Mouse (Mus musculus): ENCODE results near the gene Sphk2. TPM values are rescaled to one million over a fixed set of nuclear protein-coding genes. Genes with fewer than 3 reads are reported as not detected.

The Sphk2 gene
- polyA plus RNA-seq, 1 experiment from 2014 or later = 25.1 TPM

DNA sequence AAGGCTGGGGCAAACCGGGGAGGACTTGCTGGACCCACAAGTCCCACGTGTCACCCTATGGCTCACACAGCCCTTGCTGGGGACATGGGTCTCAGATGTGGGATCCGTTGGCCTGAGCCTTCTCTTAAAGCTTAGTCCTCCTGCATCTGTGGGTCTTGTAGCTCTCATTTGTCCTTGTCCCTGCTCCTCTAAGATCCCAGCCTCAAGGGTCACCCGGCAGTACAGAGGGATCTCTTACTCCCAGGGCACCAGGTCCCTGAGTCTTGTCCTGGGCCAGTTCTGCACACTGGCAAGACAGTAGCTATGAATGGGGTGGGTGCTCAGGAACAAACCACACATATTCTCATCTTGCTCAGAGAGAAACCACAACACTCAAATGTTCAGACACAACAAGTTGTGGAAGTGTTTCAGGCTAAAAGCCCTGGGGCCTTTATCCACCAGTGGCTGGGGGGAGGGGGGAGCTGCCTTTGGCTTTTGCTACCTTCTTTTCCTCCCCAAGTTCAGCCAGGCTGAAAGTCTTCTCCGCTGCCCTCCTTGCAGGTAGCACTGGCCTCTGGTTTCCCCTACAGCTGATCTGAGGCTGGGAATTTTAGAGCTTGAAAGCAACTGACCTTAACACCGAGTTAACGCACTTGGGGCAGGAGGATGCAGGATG, 34.3 kb downstream of the Sphk2 start, which contains the start of gene Ntn5:
Ntn5 (plus strand) TSS at position 627 of the 655 bp plus-strand sequence.
- Histone ChIP-seq H3K36me3 (no peaks in the 10 kb centered on the region), H3K4me2 (no peak within 1 kb of the TSS; the same call in 1 of the 2 replicates), H3K4me1 (replicated peaks) (peaks cover 31% of the 10 kb centered on the region), H3K4me3 (no peak within 1 kb of the TSS), H3K9me3 (no peaks in the 10 kb centered on the region), H3K27ac (replicated peaks) (no peak within 1 kb of the TSS), H3K27me3 (no peaks in the 10 kb centered on the region), H3K9ac (peak within 1 kb of the TSS; percentile 43; the same call in 1 of the 2 replicates)
- 77% methylated on average over 7 of the region's 7 CpGs for WGBS
- ATAC-seq (ENCODE audit: low read depth) = no peak

GRCm38 (mm10) chr7:45682144-45683126, 35.4 kb downstream of the Sphk2 start:
- Histone ChIP-seq H3K36me3 (no peaks in the 10 kb centered on the region), H3K4me1 (replicated peaks) (peaks cover 31% of the 10 kb centered on the region), H3K4me2 (peak overlapping the region; percentile 40), H3K27me3 (no peaks in the 10 kb centered on the region), H3K9ac (peak overlapping the region; percentile 43; the same call in 1 of the 2 replicates), H3K9me3 (no peaks in the 10 kb centered on the region), H3K27ac (replicated peaks) (peak overlapping the region; percentile 35; the same call in 1 of the 2 replicates), H3K4me3 (no peak overlapping the region)
- WGBS = 31% methylated on average over 14 of the region's 14 CpGs
- ATAC-seq (ENCODE audit: low read depth) = peak; percentile 82

DNA sequence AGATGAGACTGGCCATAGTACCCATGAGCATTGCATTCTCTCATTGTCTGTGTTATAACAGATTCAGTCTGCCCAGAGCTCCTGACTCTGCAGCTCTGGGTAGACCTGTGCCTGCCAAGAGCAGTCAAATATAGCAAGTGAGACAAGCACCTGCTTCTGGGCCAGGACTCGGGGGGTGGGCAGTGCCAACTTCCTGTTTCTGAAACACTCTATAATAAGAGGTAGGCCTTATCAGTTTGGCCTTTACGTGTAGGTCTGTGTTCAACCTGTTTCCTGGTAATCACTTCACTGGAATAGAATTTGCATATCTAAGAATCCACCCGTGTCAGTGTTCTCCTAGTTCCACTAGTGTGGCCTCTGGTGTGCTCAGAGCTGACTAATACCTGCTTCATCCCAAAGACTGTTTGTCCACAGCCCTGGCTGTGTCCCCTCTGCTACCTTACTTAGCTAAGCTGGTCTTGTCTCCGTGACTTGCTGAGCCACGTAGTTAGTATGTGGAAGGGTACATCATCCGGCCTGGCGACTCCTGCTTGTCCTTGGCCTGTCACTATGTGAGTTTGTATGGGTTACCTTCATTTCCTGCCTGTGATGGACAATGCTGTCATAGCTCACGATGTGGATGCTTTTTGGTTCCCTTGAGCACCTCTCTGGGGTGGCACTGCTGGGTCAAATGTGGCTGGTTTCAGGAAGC, 36.6 kb downstream of the Sphk2 start:
- H3K9ac ChIP-seq = no peak overlapping the region
- H3K4me1 ChIP-seq (replicated peaks) = peaks cover 19% of the 10 kb centered on the region
- ATAC-seq (ENCODE audit: low read depth) = no peak
- no peak overlapping the region for H3K27ac ChIP-seq (replicated peaks)
- WGBS = 85% methylated on average over 8 of the region's 8 CpGs
- no peaks in the 10 kb centered on the region for H3K27me3 ChIP-seq
- no peaks in the 10 kb centered on the region for H3K36me3 ChIP-seq
- no peak overlapping the region for H3K4me2 ChIP-seq
- H3K9me3 ChIP-seq = no peaks in the 10 kb centered on the region
- no peak overlapping the region for H3K4me3 ChIP-seq

- no peak overlapping the region for H3K9ac ChIP-seq
- peaks cover 11% of the 10 kb centered on the region; the same call in 1 of the 2 replicates for H3K4me1 ChIP-seq (replicated peaks)
- 72% methylated on average over 14 of the region's 14 CpGs for WGBS
- no peaks in the 10 kb centered on the region for H3K27me3 ChIP-seq
- no peaks in the 10 kb centered on the region for H3K36me3 ChIP-seq
- H3K27ac ChIP-seq (replicated peaks) = no peak overlapping the region
- no peak overlapping the region for H3K4me2 ChIP-seq
- no peak overlapping the region for H3K4me3 ChIP-seq
- no peaks in the 10 kb centered on the region for H3K9me3 ChIP-seq
- no peak for ATAC-seq (ENCODE audit: low read depth)
Observed at GRCm38 (mm10) chr7:45679966-45680621, 37.7 kb downstream of the Sphk2 start.

- H3K4me3 ChIP-seq = no peak overlapping the region
- no peak overlapping the region for H3K27ac ChIP-seq (replicated peaks)
- no peaks in the 10 kb centered on the region for H3K27me3 ChIP-seq
- WGBS = 92% methylated on average over 14 of the region's 14 CpGs
- no peak overlapping the region for H3K9ac ChIP-seq
- no peaks in the 10 kb centered on the region for H3K36me3 ChIP-seq
- H3K9me3 ChIP-seq = no peaks in the 10 kb centered on the region
- ATAC-seq (ENCODE audit: low read depth) = no peak
- peaks cover 11% of the 10 kb centered on the region; the same call in 1 of the 2 replicates for H3K4me1 ChIP-seq (replicated peaks)
- no peak overlapping the region for H3K4me2 ChIP-seq
Observed at GRCm38 (mm10) chr7:45678513-45678912, 39.3 kb downstream of the Sphk2 start.

DNA sequence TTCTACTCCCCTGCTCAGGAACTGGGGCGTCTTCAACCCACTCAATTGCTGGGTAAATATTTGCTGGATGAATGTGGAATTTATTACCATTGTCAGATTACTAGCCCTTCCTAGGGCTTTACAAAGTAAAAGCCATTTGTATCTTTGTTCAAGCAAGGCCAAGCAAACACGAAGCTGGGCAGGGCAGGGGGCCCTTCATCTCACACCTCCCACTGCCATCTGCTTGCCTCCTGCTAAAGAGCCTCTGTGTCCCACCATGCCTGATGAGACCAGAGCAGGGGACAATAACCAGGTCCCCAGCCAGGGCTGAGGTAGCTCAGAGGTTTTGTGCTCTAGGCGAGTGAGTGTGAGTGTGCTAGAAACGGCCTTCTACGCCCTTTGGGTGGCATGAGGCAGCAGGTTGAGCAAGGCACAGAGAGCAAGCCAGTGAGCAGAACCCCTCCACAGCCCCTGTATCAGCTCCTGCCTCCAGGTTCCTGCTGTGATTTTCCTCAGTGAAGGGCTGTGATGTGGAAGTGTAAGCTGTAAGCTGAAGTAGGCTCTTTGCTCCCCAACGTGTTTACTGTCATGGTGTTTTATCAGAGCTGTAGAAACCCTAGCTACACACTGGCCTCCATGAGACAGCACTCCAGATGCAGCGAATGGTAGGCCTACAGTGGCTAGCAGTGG, 40.0 kb downstream of the Sphk2 start:
- H3K4me3 ChIP-seq = no peak overlapping the region
- H3K9me3 ChIP-seq = no peaks in the 10 kb centered on the region
- no peaks in the 10 kb centered on the region for H3K36me3 ChIP-seq
- no peak overlapping the region for H3K4me2 ChIP-seq
- no peaks in the 10 kb centered on the region for H3K27me3 ChIP-seq
- H3K9ac ChIP-seq = no peak overlapping the region
- peaks cover 7% of the 10 kb centered on the region; the same call in 1 of the 2 replicates for H3K4me1 ChIP-seq (replicated peaks)
- 72% methylated on average over 7 of the region's 7 CpGs for WGBS
- ATAC-seq (ENCODE audit: low read depth) = no peak
- H3K27ac ChIP-seq (replicated peaks) = no peak overlapping the region

DNA sequence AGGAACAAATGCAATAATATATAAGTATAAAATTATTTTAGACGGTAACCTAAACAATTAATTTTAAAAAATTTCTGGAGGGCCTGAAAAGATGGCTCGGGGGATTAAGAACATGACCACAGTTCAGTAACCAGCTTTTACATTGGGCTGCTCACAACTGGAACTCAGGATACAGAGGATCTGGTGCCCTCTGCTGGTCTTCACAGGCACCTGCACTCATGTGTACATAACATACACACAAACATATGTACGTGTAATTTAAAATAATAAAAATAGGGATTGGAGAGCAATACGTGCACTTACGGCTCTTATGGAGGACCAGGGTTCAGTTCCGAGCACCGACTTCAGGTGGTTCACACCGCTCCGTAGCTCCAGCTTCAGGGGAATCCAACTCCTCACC, 48.9 kb downstream of the Sphk2 start:
- no peak for ATAC-seq (ENCODE audit: low read depth)

GRCm38 (mm10) chr7:45667761-45668160, 50.0 kb downstream of the Sphk2 start:
- Histone ChIP-seq H3K9ac (no peak overlapping the region), H3K9me3 (no peaks in the 10 kb centered on the region), H3K4me3 (no peak overlapping the region), H3K4me1 (replicated peaks) (peaks cover 3% of the 10 kb centered on the region; the same call in 1 of the 2 replicates), H3K27ac (replicated peaks) (no peak overlapping the region), H3K36me3 (no peaks in the 10 kb centered on the region), H3K4me2 (no peak overlapping the region), H3K27me3 (no peaks in the 10 kb centered on the region)
- ATAC-seq (ENCODE audit: low read depth) = no peak
- 73% methylated on average over 14 of the region's 14 CpGs for WGBS

More for the DNA sequence above, 48.9 kb downstream of the Sphk2 start:
- H3K4me2 ChIP-seq = no peak overlapping the region
- H3K27me3 ChIP-seq = no peaks in the 10 kb centered on the region
- H3K9me3 ChIP-seq = no peaks in the 10 kb centered on the region
- no peak overlapping the region for H3K9ac ChIP-seq
- no peak overlapping the region for H3K4me3 ChIP-seq
- WGBS = 93% methylated on average over 9 of the region's 9 CpGs
- no peak overlapping the region for H3K27ac ChIP-seq (replicated peaks)
- H3K36me3 ChIP-seq = no peaks in the 10 kb centered on the region
- H3K4me1 ChIP-seq (replicated peaks) = peaks cover 3% of the 10 kb centered on the region; the same call in 1 of the 2 replicates

DNA sequence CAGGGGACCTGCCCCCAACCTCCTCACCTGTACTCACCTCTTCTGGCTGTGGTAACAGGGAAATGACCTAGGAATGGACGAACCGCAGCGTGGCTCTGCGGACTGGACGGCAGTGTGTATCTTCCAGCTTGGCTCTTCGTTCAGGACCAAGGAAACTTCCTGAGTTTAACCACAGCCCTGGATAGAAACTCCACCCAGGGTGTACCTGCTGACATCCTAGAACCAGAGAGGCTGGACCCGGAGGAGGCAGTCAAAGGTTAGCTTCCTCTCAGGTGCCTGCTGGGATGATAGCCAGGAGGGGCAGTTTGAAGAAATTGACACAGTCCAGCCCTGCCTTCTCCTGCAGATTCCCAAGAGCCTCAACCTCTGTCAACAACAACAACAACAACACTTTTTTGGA, 51.6 kb downstream of the Sphk2 start, which contains the start of gene Fut2:
Fut2 (minus strand) TSS at position 234 of the 400 bp plus-strand sequence.
- Histone ChIP-seq H3K36me3 (no peaks in the 10 kb centered on the region), H3K9me3 (no peaks in the 10 kb centered on the region), H3K4me1 (replicated peaks) (peaks cover 3% of the 10 kb centered on the region; the same call in 1 of the 2 replicates), H3K4me2 (no peak within 1 kb of the TSS), H3K27ac (replicated peaks) (no peak within 1 kb of the TSS), H3K4me3 (no peak within 1 kb of the TSS), H3K9ac (no peak within 1 kb of the TSS), H3K27me3 (no peaks in the 10 kb centered on the region)
- WGBS = 87% methylated on average over 7 of the region's 7 CpGs
- ATAC-seq (ENCODE audit: low read depth) = no peak

DNA sequence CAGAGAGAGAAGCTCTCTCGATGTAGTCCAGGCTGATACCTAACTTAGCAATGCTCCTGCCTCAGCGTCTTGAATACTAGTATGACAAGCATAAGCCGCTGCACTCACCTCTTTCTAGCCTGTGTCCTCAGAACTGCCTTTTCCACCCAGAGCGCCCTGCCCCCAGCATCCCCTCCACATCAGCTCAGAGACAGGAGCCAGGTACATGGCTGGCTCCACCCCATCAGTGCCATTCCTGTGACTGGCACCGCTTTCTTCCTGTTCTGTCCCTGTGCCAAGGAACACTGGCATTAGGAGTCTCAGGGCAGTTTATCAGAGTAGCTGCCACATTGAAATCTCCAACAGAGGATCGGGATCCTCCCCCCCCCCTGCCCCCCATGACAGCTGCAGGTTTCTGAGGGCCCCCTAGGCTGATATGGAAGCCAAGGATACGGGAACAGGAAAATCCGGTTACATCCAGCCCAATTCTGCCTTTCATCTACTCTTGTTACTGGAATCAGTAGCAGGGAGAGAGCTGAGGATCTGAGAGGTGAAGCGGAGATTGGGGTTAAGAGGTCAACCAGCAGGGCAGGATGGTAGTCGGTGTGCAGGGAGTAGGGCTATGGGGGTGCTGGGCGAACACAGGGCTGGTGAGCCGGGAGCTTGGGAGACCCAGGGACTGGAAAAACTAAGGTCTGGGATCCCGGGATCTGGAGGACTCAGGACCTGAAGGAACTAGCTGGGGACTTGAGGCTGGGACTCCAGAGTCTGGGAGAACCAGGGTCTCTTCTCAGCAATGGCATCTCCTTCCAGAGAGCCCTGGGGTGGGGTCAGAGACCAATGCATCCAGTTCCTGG, 52.3 kb downstream of the Sphk2 start:
- H3K27ac ChIP-seq (replicated peaks) = no peak overlapping the region
- no peaks in the 10 kb centered on the region for H3K9me3 ChIP-seq
- H3K4me1 ChIP-seq (replicated peaks) = peaks cover 3% of the 10 kb centered on the region; the same call in 1 of the 2 replicates
- ATAC-seq (ENCODE audit: low read depth) = no peak
- no peaks in the 10 kb centered on the region for H3K27me3 ChIP-seq
- no peaks in the 10 kb centered on the region for H3K36me3 ChIP-seq
- no peak overlapping the region for H3K4me3 ChIP-seq
- 63% methylated on average over 13 of the region's 13 CpGs for WGBS
- H3K9ac ChIP-seq = no peak overlapping the region
- no peak overlapping the region for H3K4me2 ChIP-seq

Measured in neural tube, embryonic 13.5 days (tissue).